Mouse (Mus musculus) B cell, adult 62 days (primary cell): Measurements from ENCODE around the gene Tmem106a. TPM values are rescaled to one million over a fixed set of nuclear protein-coding genes. Genes with fewer than 3 reads are reported as not detected.

Experiments
- total RNA-seq: library from RNA; stranded (reverse); gene quantifications from 4 replicates; pipeline ENCODE4 v1.2.4, GENCODE M21; 2023

Gene Tmem106a
- 5.5 to 7.0 TPM (median 6.3 TPM) in 4 replicates for total RNA-seq

GRCm38 (mm10) chr11:101582054-101583035, at the start of gene Tmem106a:
TSS of gene Tmem106a (plus strand) at chr11:101582242.

GRCm38 (mm10) chr11:101551751-101552475, 30.1 kb upstream of the Tmem106a start, which contains the start of the genes Brca1 and Nbr1:
TSS of gene Brca1 (minus strand) at chr11:101551955.
TSS of gene Nbr1 (plus strand) at chr11:101552149.

DNA sequence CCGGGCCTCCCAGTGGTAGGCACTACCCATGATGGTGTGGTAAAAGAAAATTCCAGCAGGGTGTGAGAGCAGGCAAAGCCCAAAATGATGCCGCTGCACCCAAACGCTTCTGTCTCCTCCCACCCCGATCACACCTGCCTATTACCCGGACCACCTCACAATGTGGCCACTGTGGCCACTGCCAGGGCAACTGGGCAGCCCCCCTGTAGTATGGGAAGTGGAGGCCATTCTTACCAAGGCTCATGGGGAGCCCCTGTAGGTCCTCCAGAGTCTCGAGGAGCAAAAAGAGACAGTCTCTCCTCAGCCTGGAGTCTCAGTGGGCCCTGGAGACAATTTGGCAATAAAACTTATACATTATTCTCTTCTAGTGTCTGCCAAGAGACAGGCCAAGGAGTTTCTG, 17.1 kb downstream of the Tmem106a start, which contains the start of gene Gm11634:
TSS of gene Gm11634 (minus strand) at position 101 of the 400 bp plus-strand sequence.

DNA sequence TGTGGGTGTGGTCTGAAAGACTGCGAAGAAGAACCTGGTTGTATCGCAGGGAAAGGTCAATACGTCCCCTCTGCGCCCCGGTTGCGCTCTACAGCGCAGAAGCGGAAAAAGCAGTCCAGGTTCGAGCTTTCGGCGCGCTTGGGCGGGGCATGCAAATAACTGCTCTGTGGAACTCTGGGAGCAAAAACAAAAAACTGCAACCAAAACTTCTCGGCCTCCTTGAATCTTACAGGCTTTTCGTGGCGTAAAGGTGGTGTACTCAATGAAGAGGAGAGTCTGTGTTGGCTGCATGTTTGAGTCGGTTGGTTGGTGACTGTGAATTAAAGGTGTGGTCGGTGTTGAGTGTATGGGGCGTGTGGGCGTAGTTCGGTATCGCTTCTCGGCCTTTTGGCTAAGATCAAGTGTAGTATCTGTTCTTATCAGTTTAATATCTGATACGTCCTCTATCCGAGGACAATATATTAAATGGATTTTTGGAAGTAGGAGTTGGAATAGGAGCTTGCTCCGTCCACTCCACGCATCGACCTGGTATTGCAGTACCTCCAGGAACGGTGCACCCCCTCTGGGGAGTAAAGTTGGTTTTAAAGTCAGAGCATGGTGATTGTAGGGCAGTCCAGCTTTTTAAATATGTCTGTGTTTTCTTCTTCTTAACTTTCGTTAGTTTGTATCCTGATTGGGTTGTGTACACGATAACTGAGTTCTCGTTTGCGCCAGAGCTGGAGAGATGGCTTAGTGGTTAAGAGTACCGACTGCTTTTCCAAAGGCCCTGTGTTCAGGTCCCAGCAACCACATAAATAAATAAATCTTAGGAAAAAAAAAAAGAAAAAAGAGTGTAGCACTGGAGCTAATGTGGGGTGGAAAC, 45.2 kb downstream of the Tmem106a start, which contains the start of gene Rdm1:
TSS of gene Rdm1 (plus strand) at position 201 of the 862 bp plus-strand sequence.

Other genes starting within 250 kb of the Tmem106a start
- not detected in 4 replicates for gene G6pc, start 214.7 kb upstream of the Tmem106a start, total RNA-seq
- 21.0 to 29.1 TPM (median 23.2 TPM) in 4 replicates for gene Aarsd1, start 164.6 kb upstream of the Tmem106a start, total RNA-seq
- 0.63 to 1.1 TPM (median 0.92 TPM) in 4 replicates for gene Gm27029, start 157.4 kb upstream of the Tmem106a start, total RNA-seq
- 19.6 to 22.2 TPM (median 21.1 TPM) in 4 replicates for gene Rundc1, start 157.2 kb upstream of the Tmem106a start, total RNA-seq
- 1.7 to 3.6 TPM (median 1.8 TPM) in 4 replicates for gene Ptges3l, start 156.9 kb upstream of the Tmem106a start, total RNA-seq
- gene Rpl27, start 139.9 kb upstream of the Tmem106a start, total RNA-seq: 121 to 138 TPM (median 128 TPM) in 4 replicates
- gene Ifi35, start 133.8 kb upstream of the Tmem106a start, total RNA-seq: 63.3 to 70.8 TPM (median 65.7 TPM) in 4 replicates
- gene Rnd2, start 117.2 kb upstream of the Tmem106a start, total RNA-seq: 0.53 to 0.75 TPM (median 0.63 TPM) in 4 replicates
- 15.8 to 19.6 TPM (median 17.8 TPM) in 4 replicates for gene Vat1, start 116.0 kb upstream of the Tmem106a start, total RNA-seq
- 7.2 to 8.9 TPM (median 8.0 TPM) in 4 replicates for gene Brca1, start 30.3 kb upstream of the Tmem106a start, total RNA-seq
- 130 to 160 TPM (median 142 TPM) in 4 replicates for gene Nbr1, start 30.1 kb upstream of the Tmem106a start, total RNA-seq
- gene Gm11634, start 17.0 kb downstream of the Tmem106a start, total RNA-seq: not detected in 4 replicates
- 39.2 to 47.8 TPM (median 45.5 TPM) in 4 replicates for gene Rdm1, start 45.0 kb downstream of the Tmem106a start, total RNA-seq
- gene Arl4d, start 83.3 kb downstream of the Tmem106a start, total RNA-seq: 1.1 to 2.3 TPM (median 2.1 TPM) in 4 replicates
- gene Dhx8, start 150.7 kb downstream of the Tmem106a start, total RNA-seq: 75.8 to 84.7 TPM (median 83.5 TPM) in 4 replicates
- gene Etv4, start 203.1 kb downstream of the Tmem106a start, total RNA-seq: not detected in 4 replicates